Mouse (Mus musculus) fat pad, adult 2 months (tissue): ENCODE measurements around the gene Mbd5.
A peak's percentile ranks its signal among the peaks of the same experiment; 100 is the strongest.
"Not testable (repeated sequence)": the region's sequence is repeated elsewhere in the genome, so short reads cannot be mapped to it uniquely, and the experiment has no call there.

Experiments used
- DNase-seq: peaks from one replicate; pipeline ENCODE4 v3.0.0-alpha.2; 2011; ENCODE audit warnings: low read depth, low spot score; ENCODE audit errors: extremely low read depth

The Mbd5 gene

GRCm38 (mm10) chr2:49160232-49160947 is 211.1 kb downstream of the Mbd5 start:
- DNase-seq, result no peak

- DNase-seq, result no peak
Observed at GRCm38 (mm10) chr2:49169766-49170165, 220.5 kb downstream of the Mbd5 start.

GRCm38 (mm10) chr2:49177015-49177414 is 227.7 kb downstream of the Mbd5 start:
- DNase-seq, result no peak

GRCm38 (mm10) chr2:49190984-49191383 is 241.7 kb downstream of the Mbd5 start:
- DNase-seq, result no peak

GRCm38 (mm10) chr2:49191695-49192094 is 242.4 kb downstream of the Mbd5 start:
- DNase-seq, result no peak

- no peak for DNase-seq
Observed at GRCm38 (mm10) chr2:49204081-49204480, 254.8 kb downstream of the Mbd5 start.

GRCm38 (mm10) chr2:49205692-49206091 is 256.4 kb downstream of the Mbd5 start:
- not testable (repeated sequence) for DNase-seq

GRCm38 (mm10) chr2:49209349-49209748 is 260.0 kb downstream of the Mbd5 start:
- no peak for DNase-seq

GRCm38 (mm10) chr2:49210408-49210807 is 261.1 kb downstream of the Mbd5 start:
- DNase-seq, result no peak

GRCm38 (mm10) chr2:49229725-49230124 is 280.4 kb downstream of the Mbd5 start:
- no peak for DNase-seq

- DNase-seq, result no peak
Observed at GRCm38 (mm10) chr2:49234064-49234463, 284.8 kb downstream of the Mbd5 start.

- no peak for DNase-seq
Observed at GRCm38 (mm10) chr2:49241715-49242114, 292.4 kb downstream of the Mbd5 start.

GRCm38 (mm10) chr2:49264092-49264491 is 314.8 kb downstream of the Mbd5 start:
- no peak for DNase-seq

- DNase-seq, result no peak
Observed at GRCm38 (mm10) chr2:49272295-49272967, 323.1 kb downstream of the Mbd5 start.

- DNase-seq, result no peak
Observed at GRCm38 (mm10) chr2:49276017-49276722, 326.9 kb downstream of the Mbd5 start.

- DNase-seq, result peak; percentile 55
Observed at GRCm38 (mm10) chr2:49280496-49280895, 331.2 kb downstream of the Mbd5 start.

GRCm38 (mm10) chr2:49283583-49283982 is 334.3 kb downstream of the Mbd5 start:
- DNase-seq, result no peak

- no peak for DNase-seq
Observed at GRCm38 (mm10) chr2:49286965-49287364, 337.7 kb downstream of the Mbd5 start.

- no peak for DNase-seq
Observed at GRCm38 (mm10) chr2:49291709-49292108, 342.4 kb downstream of the Mbd5 start.

GRCm38 (mm10) chr2:49312629-49313447 is 363.5 kb downstream of the Mbd5 start:
- DNase-seq, result peak; percentile 51

- no peak for DNase-seq
Observed at GRCm38 (mm10) chr2:49333594-49333993, 384.3 kb downstream of the Mbd5 start.
